Mouse (Mus musculus) midbrain, embryonic 14.5 days (tissue): ENCODE measurements around the gene Olfr112. TPM values are rescaled to one million over a fixed set of nuclear protein-coding genes. Genes with fewer than 3 reads are reported as not detected.
"Not testable (repeated sequence)": the region's sequence is repeated elsewhere in the genome, so short reads cannot be mapped to it uniquely, and the experiment has no call there.

Source experiments
- ATAC-seq: fragments of 200-750 bp; cut with Nextera tagmentation; 2 replicates; pipeline ENCODE4 v1.8.0; 2017; ENCODE audit warnings: moderate number of reproducible peaks, moderate library complexity; ENCODE audit not compliant: low FRiP score, low TSS enrichment
- DNase-seq: peaks from one replicate; pipeline ENCODE4 v3.0.0-alpha.2; 2015
- H3K27ac ChIP-seq: fragments of 300-500 bp; sonication (generic); replicated peaks from 2 replicates; pipeline ENCODE4 v1.5.1; 2014; ENCODE audit warnings: mild to moderate bottlenecking, low read depth, low read length, moderate library complexity
- H3K27me3 ChIP-seq: fragments of 300-500 bp; sonication (generic); 2 replicates; pipeline ENCODE4 v1.6.1; 2014; ENCODE audit warnings: low read length, control low read depth, mixed read lengths; ENCODE audit not compliant: control insufficient read depth, insufficient read depth
- H3K36me3 ChIP-seq: fragments of 300-500 bp; sonication (generic); 2 replicates; pipeline ENCODE4 v1.6.1; 2014; ENCODE audit warnings: low read length, control low read depth; ENCODE audit not compliant: control insufficient read depth, insufficient read depth
- H3K4me1 ChIP-seq: fragments of 300-500 bp; sonication (generic); 2 replicates; pipeline ENCODE4 v1.6.1; 2014; ENCODE audit warnings: mild to moderate bottlenecking, antibody characterized with exemption, low read length, control low read depth; ENCODE audit not compliant: control insufficient read depth, insufficient read depth
- H3K4me2 ChIP-seq: fragments of 300-500 bp; sonication (generic); 2 replicates; pipeline ENCODE4 v1.6.1; 2014; ENCODE audit warnings: mild to moderate bottlenecking, low read length, moderate library complexity
- H3K4me3 ChIP-seq: fragments of 300-500 bp; sonication (generic); replicated peaks from 2 replicates; pipeline ENCODE4 v1.5.1; 2014; ENCODE audit warnings: low read depth, low read length
- H3K9ac ChIP-seq: fragments of 300-500 bp; sonication (generic); replicated peaks from 2 replicates; pipeline ENCODE4 v1.6.1; 2014; ENCODE audit warnings: mild to moderate bottlenecking, low read length, moderate library complexity
- H3K9me3 ChIP-seq: fragments of 300-500 bp; sonication (generic); 2 replicates; pipeline ENCODE4 v1.6.1; 2016; ENCODE audit warnings: low read length, control low read depth, mixed read lengths; ENCODE audit not compliant: control insufficient read depth
- WGBS: fragments of 180-500 bp; shearing (Covaris S2); extraction: QIAGEN DNeasy Blood & Tissue Kit; methylation state at CpG from one replicate; pipeline ENCODE4 v1.1.7; 2014; 5-methylcytosine and 5-hydroxymethylcytosine counted together
- polyA plus RNA-seq: library from polyadenylated mRNA; unstranded; fragments of >200 nt; fragmentation: Nextera tagmentation; extraction: Ambion mirVana; gene quantifications from 2 replicates; pipeline ENCODE4 v1.2.1, GENCODE M21; 2014

The Olfr112 gene
- not detected in 2 replicates for polyA plus RNA-seq

DNA sequence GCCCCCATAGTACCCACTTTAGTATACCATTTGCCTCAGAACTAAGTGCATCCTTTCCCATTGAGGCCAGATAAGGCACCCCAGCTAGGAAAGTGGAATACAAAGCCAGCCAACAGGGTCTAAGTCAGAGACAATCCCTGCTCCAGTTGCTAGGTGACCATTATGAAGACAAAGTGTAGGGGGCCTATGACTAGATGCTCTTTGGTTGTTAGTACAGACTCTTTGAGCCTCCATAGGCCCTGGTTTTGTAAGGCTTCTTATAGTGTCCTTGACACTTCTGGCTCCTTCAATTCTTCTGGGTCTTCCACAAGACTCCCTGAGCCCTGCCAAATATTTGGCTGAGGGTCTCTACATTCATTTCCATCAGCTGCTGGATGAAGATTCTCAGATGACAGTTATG is at the start of gene Olfr112:
Olfr112 (minus strand) TSS at position 101 of the 400 bp plus-strand sequence.
- H3K9ac ChIP-seq: no peak within 1 kb of the TSS
- H3K27ac ChIP-seq: no peak within 1 kb of the TSS
- no peaks in the 10 kb centered on the region for H3K4me1 ChIP-seq
- no peak for DNase-seq
- no peak within 1 kb of the TSS for H3K4me2 ChIP-seq
- no peaks in the 10 kb centered on the region for H3K9me3 ChIP-seq
- no peak within 1 kb of the TSS for H3K4me3 ChIP-seq
- H3K36me3 ChIP-seq: no peaks in the 10 kb centered on the region
- H3K27me3 ChIP-seq: no peaks in the 10 kb centered on the region
- ATAC-seq: no peak

DNA sequence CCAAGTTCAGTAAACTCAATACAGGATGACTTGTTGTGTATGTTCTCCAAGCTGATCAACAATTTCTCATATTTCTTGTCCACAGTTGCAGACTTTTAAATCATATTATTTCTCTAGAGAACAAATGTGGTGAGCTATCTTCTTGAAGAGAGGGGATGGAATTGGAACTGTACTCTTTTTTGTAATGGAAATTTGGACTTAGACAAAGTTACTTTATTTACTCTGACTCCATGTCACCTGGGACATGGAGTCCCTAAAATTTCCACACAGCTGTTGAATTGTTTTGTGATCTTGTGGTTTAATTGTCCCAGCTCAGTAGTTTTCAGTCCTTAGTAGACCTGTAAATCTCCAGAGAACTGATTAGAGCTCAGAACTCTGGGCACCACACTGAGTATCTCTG is 23.4 kb upstream of the Olfr112 start, which contains the start of gene Olfr114:
Olfr114 (minus strand) TSS at position 101 of the 400 bp plus-strand sequence.
- Histone ChIP-seq H3K36me3 (no peaks in the 10 kb centered on the region), H3K4me1 (no peaks in the 10 kb centered on the region), H3K27me3 (no peaks in the 10 kb centered on the region), H3K4me2 (no peak within 1 kb of the TSS), H3K4me3 (no peak within 1 kb of the TSS), H3K9me3 (no peaks in the 10 kb centered on the region), H3K9ac (no peak within 1 kb of the TSS), H3K27ac (no peak within 1 kb of the TSS)
- DNase-seq (no peak), ATAC-seq (no peak)

DNA sequence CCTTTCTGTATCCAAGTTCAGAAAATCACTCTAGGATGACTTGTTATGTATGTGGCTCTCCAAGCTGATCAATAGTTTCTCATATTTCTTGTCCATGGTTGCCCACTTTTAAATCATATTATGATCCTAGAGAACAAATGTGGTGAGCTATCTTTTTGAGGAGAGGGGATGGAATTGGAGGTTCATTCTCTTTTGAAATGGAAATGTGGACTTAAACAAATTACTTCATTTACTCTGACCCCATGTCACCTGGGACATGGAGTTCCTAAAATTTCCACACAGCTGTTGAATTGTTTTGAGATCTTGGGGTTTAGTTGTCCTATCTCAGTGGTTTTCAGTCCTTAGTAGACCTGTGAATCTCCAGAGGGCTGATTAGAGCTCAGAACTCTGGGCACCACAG is 8.3 kb upstream of the Olfr112 start, which contains the start of gene Olfr113:
Olfr113 (minus strand) TSS at position 101 of the 400 bp plus-strand sequence.
- Histone ChIP-seq H3K4me2 (no peak within 1 kb of the TSS), H3K4me3 (no peak within 1 kb of the TSS), H3K36me3 (no peaks in the 10 kb centered on the region), H3K9ac (no peak within 1 kb of the TSS), H3K4me1 (no peaks in the 10 kb centered on the region), H3K9me3 (no peaks in the 10 kb centered on the region), H3K27me3 (no peaks in the 10 kb centered on the region), H3K27ac (no peak within 1 kb of the TSS)
- DNase-seq: no peak
- no peak for ATAC-seq

DNA sequence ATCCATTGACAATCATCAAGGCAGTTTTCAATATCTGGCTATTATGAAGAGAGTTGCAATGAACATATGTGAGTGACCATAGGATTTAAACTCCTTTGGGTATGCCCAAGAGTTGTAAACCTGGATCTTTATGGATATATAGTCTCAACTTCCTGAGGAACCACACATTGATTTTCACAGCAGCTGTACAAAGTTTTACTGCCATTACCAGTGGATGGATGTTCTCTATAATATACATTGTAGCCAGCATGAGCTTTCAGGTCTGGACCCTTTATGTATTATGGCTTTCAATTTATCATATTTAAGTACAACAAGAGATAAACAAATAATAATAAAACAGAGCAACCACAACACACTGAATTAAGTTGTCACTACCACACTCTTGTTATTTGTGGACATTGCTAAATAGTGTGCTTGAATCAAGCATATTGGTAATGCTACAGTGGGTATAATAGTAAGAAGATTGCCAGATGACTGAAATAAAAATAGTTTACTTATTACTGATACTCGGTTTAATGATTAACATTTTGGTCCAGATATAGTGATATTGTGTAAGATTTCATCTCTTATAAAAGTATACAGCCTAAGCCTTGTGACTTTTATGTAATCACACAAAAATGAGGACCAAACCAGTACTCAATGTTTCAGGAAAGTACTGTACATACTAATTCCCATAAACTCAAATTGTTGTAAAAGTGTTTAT is 10.2 kb downstream of the Olfr112 start:
- 65% methylated on average over 1 of the region's 1 CpGs for WGBS
- no peaks in the 10 kb centered on the region for H3K9me3 ChIP-seq
- no peak overlapping the region for H3K27ac ChIP-seq
- no peak overlapping the region for H3K4me3 ChIP-seq
- no peaks in the 10 kb centered on the region for H3K36me3 ChIP-seq
- no peak overlapping the region for H3K4me2 ChIP-seq
- H3K9ac ChIP-seq: no peak overlapping the region
- H3K27me3 ChIP-seq: no peaks in the 10 kb centered on the region
- no peaks in the 10 kb centered on the region for H3K4me1 ChIP-seq
- DNase-seq (no peak), ATAC-seq (no peak)

DNA sequence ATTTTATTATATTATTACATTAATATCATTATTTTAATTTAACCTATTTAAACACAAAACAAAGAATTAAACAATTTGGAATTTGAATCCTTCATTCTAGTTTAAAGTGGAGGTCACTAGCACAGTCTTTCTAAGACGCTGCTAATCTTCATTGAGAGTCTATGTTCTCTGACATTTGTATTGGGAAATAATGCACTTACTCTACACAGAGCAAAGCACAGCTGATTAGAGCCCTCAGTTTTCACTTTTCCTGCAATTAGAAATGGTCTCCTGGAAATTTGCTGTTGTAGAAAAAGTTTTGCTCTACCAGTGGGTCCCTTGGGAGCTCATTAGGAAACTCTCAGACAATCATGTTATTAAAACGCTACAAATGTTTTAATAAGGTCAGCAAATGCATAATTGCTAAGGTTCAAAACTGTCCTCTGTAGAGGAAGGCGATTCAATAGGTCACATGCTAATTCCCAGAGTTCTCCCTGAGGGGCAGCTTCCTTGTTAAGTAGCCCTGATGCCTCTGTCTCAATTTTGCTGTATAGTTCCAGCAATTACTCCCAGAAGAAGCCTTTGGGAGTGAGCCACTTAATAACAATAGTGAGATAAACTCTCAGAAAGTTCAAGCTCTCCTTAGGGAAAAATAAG is 25.3 kb downstream of the Olfr112 start:
- no peaks in the 10 kb centered on the region for H3K36me3 ChIP-seq
- H3K4me2 ChIP-seq: no peak overlapping the region
- DNase-seq (peak; percentile 48), ATAC-seq (no peak)
- H3K4me3 ChIP-seq: no peak overlapping the region
- whole genome bisulfite sequencing: 51% methylated on average over 3 of the region's 3 CpGs
- no peak overlapping the region for H3K27ac ChIP-seq
- no peak overlapping the region for H3K9ac ChIP-seq
- H3K27me3 ChIP-seq: no peaks in the 10 kb centered on the region
- no peaks in the 10 kb centered on the region for H3K4me1 ChIP-seq
- no peaks in the 10 kb centered on the region for H3K9me3 ChIP-seq

DNA sequence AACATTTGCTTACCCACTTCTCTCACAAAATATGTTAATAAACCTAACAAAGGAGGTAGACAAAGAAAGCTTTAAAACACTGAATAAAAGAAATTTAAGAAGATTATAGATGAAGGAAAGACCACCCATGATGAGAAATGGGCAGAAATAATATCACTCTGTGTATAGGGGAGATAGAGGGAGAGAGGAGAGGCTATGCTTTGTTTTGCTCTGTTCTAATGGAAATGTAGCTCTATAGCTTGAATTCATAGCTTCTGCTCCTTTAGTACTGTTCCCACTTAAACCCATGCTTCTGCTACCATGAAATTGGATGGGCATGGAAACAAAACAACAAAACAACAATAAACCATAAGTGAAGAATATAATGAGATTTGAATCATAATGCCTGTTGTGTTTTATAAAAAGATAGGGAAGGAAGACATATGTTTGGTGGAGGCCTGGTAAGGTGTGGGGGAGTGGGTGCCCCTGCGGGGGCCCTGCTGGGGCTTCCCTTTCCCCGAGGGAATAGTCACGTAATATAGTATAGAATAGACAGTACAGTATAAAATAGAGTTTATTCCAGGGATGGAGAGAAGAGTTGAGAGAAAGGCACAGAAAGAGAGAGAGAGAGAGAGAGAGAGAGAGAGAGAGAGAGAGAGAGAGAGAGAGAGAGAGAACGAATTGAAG is 27.7 kb downstream of the Olfr112 start:
- no peaks in the 10 kb centered on the region for H3K9me3 ChIP-seq
- whole genome bisulfite sequencing: 39% methylated on average over 4 of the region's 4 CpGs
- H3K27ac ChIP-seq: no peak overlapping the region
- H3K27me3 ChIP-seq: no peaks in the 10 kb centered on the region
- no peaks in the 10 kb centered on the region for H3K4me1 ChIP-seq
- no peaks in the 10 kb centered on the region for H3K36me3 ChIP-seq
- no peak overlapping the region for H3K9ac ChIP-seq
- no peak for DNase-seq
- no peak overlapping the region for H3K4me3 ChIP-seq
- H3K4me2 ChIP-seq: no peak overlapping the region
- ATAC-seq: no peak

DNA sequence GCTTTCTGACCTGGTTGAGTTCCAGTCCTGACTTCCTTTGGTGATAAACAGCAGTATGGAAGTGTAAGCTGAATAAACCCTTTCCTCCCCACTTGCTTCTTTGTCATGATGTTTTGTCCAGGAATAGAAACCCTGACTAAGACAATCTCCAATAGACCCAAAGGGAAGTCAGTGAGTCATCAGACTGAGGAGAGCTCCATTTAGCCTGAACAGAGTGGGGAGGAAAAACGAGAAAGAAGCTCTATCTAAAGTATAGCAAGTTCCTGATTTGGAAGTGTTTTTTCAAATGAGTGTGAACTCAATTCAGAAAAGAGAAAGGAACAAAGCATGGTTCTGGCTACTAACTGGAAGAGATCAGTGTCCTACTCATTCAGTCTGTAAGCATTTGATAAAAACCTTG is 30.8 kb downstream of the Olfr112 start:
- not testable (repeated sequence) for DNase-seq, H3K27ac ChIP-seq, H3K4me1 ChIP-seq, H3K36me3 ChIP-seq, H3K4me2 ChIP-seq, H3K9me3 ChIP-seq, H3K27me3 ChIP-seq, H3K4me3 ChIP-seq, ATAC-seq, H3K9ac ChIP-seq
- WGBS: 69% methylated on average over 1 of the region's 1 CpGs

DNA sequence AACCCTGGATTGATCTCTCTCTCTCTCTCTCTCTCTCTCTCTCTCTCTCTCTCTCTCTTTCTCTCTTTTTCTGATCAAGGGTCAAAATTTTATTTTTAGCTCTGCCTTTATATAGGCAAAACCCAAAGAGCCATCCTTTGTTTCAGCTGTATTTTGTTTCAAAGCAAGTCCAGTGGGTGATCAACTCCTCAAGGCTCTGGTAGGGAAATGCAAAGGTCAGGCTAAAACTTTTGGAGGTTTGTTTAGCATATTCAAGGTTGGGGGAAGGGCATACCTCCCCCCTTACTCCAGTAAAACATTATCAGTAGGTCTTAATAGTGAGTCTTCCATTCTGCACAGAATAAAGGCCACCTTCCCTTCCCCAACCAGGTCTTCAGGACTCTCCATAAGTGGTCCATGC is 34.1 kb downstream of the Olfr112 start:
- Histone ChIP-seq H3K36me3 (no peaks in the 10 kb centered on the region), H3K9ac (no peak overlapping the region), H3K27ac (no peak overlapping the region), H3K4me2 (no peak overlapping the region), H3K4me3 (no peak overlapping the region), H3K4me1 (no peaks in the 10 kb centered on the region), H3K9me3 (no peaks in the 10 kb centered on the region), H3K27me3 (no peaks in the 10 kb centered on the region)
- ATAC-seq (no peak), DNase-seq (no peak)

DNA sequence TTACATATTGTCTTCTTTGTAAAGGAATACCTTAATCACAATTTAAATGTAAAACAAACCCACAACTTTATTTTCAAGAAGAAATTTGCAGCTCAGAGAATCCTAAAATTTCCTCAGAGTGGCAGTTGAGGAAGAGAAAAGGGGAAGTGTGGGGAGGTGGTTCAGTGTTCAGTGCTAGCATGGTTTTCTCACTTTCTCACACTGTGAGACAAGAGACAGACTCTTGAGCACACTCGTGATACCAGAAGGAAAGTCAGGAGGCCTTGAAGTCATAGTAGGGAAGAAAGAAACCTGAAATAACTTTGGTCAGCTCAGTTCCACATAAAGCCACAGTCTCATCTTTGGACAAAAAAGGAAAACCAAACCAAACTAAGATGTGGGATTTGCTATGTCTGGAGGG is 43.8 kb downstream of the Olfr112 start:
- not testable (repeated sequence) for H3K27me3 ChIP-seq, H3K4me1 ChIP-seq, ATAC-seq, H3K9me3 ChIP-seq, H3K9ac ChIP-seq, H3K36me3 ChIP-seq, H3K27ac ChIP-seq, H3K4me3 ChIP-seq, H3K4me2 ChIP-seq, DNase-seq
- WGBS: 80% methylated on average over 1 of the region's 1 CpGs
